Mouse (Mus musculus): ENCODE results near the gene Vav1. TPM values are rescaled to one million over a fixed set of nuclear protein-coding genes. Genes with fewer than 3 reads are reported as not detected.

Gene Vav1
- polyA plus RNA-seq, 1 experiment from 2014 or later: 3.9 TPM

- H3K36me3 ChIP-seq (ENCODE audit: control insufficient read depth, insufficient read depth, low read length): no peaks in the 10 kb centered on the region
- H3K27ac ChIP-seq (ENCODE audit: low read length): no peak overlapping the region
- ATAC-seq (ENCODE audit: low read depth): no peak
- H3K4me3 ChIP-seq (ENCODE audit: low read length): no peak overlapping the region
- H3K27me3 ChIP-seq (ENCODE audit: control insufficient read depth, insufficient read depth, low read depth, low read length): no peaks in the 10 kb centered on the region
- 85% methylated on average over 9 of the region's 9 CpGs for WGBS
- H3K9me3 ChIP-seq (ENCODE audit: control insufficient read depth, low read length): no peaks in the 10 kb centered on the region
- no peak overlapping the region for H3K4me2 ChIP-seq (ENCODE audit: low read depth, low read length)
- no peaks in the 10 kb centered on the region for H3K4me1 ChIP-seq (replicated peaks; ENCODE audit: control insufficient read depth, insufficient read depth, low read length)
- H3K9ac ChIP-seq (ENCODE audit: low read length): no peak overlapping the region
These were observed 72.2 kb downstream of the Vav1 start for GRCm38 (mm10) chr17:57351107-57351506.

- WGBS: 31% methylated on average over 1 of the region's 1 CpGs
- no peak for ATAC-seq (ENCODE audit: low read depth)
- Histone ChIP-seq H3K9me3 (ENCODE audit: control insufficient read depth, low read length) (no peaks in the 10 kb centered on the region), H3K27ac (ENCODE audit: low read length) (no peak within 1 kb of the TSS), H3K9ac (ENCODE audit: low read length) (no peak within 1 kb of the TSS), H3K4me1 (replicated peaks; ENCODE audit: control insufficient read depth, insufficient read depth, low read length) (no peaks in the 10 kb centered on the region), H3K27me3 (ENCODE audit: control insufficient read depth, insufficient read depth, low read depth, low read length) (no peaks in the 10 kb centered on the region), H3K4me2 (ENCODE audit: low read depth, low read length) (no peak within 1 kb of the TSS), H3K36me3 (ENCODE audit: control insufficient read depth, insufficient read depth, low read length) (no peaks in the 10 kb centered on the region), H3K4me3 (ENCODE audit: low read length) (no peak within 1 kb of the TSS)
These were observed 79.5 kb downstream of the Vav1 start, which contains the start of gene Adgre1 for GRCm38 (mm10) chr17:57358441-57358840. Adgre1 (plus strand) TSS chr17:57358691.

GRCm38 (mm10) chr17:57359485-57360241 lies 80.8 kb downstream of the Vav1 start:
- no peak overlapping the region for H3K4me3 ChIP-seq (ENCODE audit: low read length)
- WGBS: 82% methylated on average over 11 of the region's 11 CpGs
- H3K9ac ChIP-seq (ENCODE audit: low read length): no peak overlapping the region
- H3K4me2 ChIP-seq (ENCODE audit: low read depth, low read length): no peak overlapping the region
- no peaks in the 10 kb centered on the region for H3K27me3 ChIP-seq (ENCODE audit: control insufficient read depth, insufficient read depth, low read depth, low read length)
- no peak for ATAC-seq (ENCODE audit: low read depth)
- no peaks in the 10 kb centered on the region for H3K9me3 ChIP-seq (ENCODE audit: control insufficient read depth, low read length)
- H3K4me1 ChIP-seq (replicated peaks; ENCODE audit: control insufficient read depth, insufficient read depth, low read length): no peaks in the 10 kb centered on the region
- no peaks in the 10 kb centered on the region for H3K36me3 ChIP-seq (ENCODE audit: control insufficient read depth, insufficient read depth, low read length)
- H3K27ac ChIP-seq (ENCODE audit: low read length): no peak overlapping the region

Other genes starting within 250 kb of the Vav1 start
- gene Khsrp, start 247.6 kb upstream of the Vav1 start, polyA plus RNA-seq (2015; fragmentation: Nextera tagmentation; extraction: Ambion mirVana): 21.3 and 23.7 TPM in 2 replicates
- not detected in 2 replicates for gene Slc25a41, start 237.4 kb upstream of the Vav1 start, polyA plus RNA-seq (2015; fragmentation: Nextera tagmentation; extraction: Ambion mirVana)
- gene Crb3, start 220.0 kb upstream of the Vav1 start, polyA plus RNA-seq (2015; fragmentation: Nextera tagmentation; extraction: Ambion mirVana): 62.6 and 63.1 TPM in 2 replicates
- 8.1 and 9.6 TPM in 2 replicates for gene Slc25a23, start 219.2 kb upstream of the Vav1 start, polyA plus RNA-seq (2015; fragmentation: Nextera tagmentation; extraction: Ambion mirVana)
- gene Dennd1c, start 200.6 kb upstream of the Vav1 start, polyA plus RNA-seq (2015; fragmentation: Nextera tagmentation; extraction: Ambion mirVana): 5.4 and 5.8 TPM in 2 replicates
- gene Tubb4a, start 191.3 kb upstream of the Vav1 start, polyA plus RNA-seq (2015; fragmentation: Nextera tagmentation; extraction: Ambion mirVana): 12.3 and 15.0 TPM in 2 replicates
- gene Tnfsf9, start 173.8 kb upstream of the Vav1 start, polyA plus RNA-seq (2015; fragmentation: Nextera tagmentation; extraction: Ambion mirVana): 7.3 and 8.5 TPM in 2 replicates
- not detected in 2 replicates for gene Cd70, start 129.3 kb upstream of the Vav1 start, polyA plus RNA-seq (2015; fragmentation: Nextera tagmentation; extraction: Ambion mirVana)
- gene Tnfsf14, start 84.9 kb upstream of the Vav1 start, polyA plus RNA-seq (2015; fragmentation: Nextera tagmentation; extraction: Ambion mirVana): 0.26 and 0.29 TPM in 2 replicates
- gene C3, start 51.0 kb upstream of the Vav1 start, polyA plus RNA-seq (2015; fragmentation: Nextera tagmentation; extraction: Ambion mirVana): 3.2 and 8.4 TPM in 2 replicates
- gene Gpr108, start 30.7 kb upstream of the Vav1 start, polyA plus RNA-seq (2015; fragmentation: Nextera tagmentation; extraction: Ambion mirVana): 41.0 and 44.2 TPM in 2 replicates
- 53.1 and 54.1 TPM in 2 replicates for gene Trip10, start 29.6 kb upstream of the Vav1 start, polyA plus RNA-seq (2015; fragmentation: Nextera tagmentation; extraction: Ambion mirVana)
- 5.2 and 6.6 TPM in 2 replicates for gene Adgre1, start 79.6 kb downstream of the Vav1 start, polyA plus RNA-seq (2015; fragmentation: Nextera tagmentation; extraction: Ambion mirVana)